Mouse (Mus musculus) layer of hippocampus, postnatal 36 days (tissue): ENCODE measurements around the gene Gm43720. TPM values are rescaled to one million over a fixed set of nuclear protein-coding genes. Genes with fewer than 3 reads are reported as not detected.

ENCODE experiments used
- DNase-seq, 2 experiments: peaks; one replicate each; pipeline ENCODE4 v3.0.0; 2022
- total RNA-seq, 2 experiments: library from RNA; stranded (reverse); gene quantifications; 2 replicates each; pipeline ENCODE4 v1.2.3; 2021

Gm43720 gene
- total RNA-seq: not detected

DNA sequence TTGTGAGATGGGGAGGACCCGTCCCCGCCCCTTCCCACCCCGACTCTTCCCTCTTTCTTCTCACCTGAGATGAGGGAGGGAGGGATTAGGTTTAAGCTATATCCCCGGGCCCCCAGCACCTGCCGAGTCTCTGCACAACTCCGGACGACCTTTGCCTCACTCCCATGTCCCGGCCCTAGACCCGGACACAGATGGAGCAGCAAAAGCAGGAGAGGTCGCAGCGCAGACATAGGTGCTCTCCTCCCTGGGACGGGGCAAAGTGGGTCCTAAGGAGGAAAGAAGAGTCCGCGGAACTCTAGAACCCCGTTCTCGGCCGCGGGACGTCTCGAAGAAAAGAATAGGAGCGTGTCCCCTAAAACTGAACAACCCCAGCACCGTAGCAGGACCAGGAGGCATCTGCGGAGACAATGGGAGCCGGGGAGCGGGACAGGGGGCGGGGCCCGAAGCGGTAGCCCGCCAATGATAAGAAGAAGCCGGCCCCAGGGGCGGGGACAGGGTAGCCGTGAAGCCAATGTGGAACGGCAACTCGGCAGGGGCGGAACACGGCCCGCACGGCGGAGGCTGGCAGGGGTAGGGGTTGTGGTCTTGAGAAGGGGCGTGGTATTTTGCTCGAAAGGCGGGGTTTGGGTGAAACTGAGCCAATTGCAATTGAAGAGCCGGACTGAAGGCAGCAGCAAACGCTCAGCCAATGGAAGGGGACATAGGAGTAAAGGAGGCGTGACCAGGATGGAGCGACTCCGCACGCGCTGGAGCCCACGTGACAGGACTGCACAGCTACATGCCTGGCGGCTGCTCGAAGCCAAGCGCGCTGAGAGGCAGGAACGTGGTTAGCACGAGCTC lies at the start of gene Gm43720, which contains the start of the genes Gpc2 and Stag3:
TSS of gene Gm43720 (minus strand) at position 374 of the 840 bp plus-strand sequence.
TSS of gene Gpc2 (minus strand) at position 421 of the 840 bp plus-strand sequence.
TSS of gene Stag3 (plus strand) at position 656 of the 840 bp plus-strand sequence.
- DNase-seq: peak; percentile 78 to 84

DNA sequence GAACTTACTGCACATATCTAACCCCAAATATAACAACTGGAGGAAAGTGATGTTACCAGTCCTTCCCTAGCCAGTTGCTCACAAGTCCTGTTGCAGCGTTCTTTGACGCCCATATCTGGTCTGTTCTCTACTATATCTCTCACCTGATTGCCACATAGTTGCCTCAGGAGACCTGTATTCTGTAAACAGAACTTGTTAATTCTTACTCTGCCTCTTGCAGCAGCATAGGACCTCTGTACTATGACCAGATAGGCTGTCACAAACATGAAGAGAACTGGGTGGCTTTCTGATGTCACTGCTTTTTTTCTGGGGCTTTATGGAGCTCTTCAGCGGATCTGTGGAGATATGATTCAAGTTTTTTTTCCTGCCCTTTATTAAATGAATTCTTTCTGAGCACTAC lies 33.0 kb upstream of the Gm43720 start:
- no peak for DNase-seq

DNA sequence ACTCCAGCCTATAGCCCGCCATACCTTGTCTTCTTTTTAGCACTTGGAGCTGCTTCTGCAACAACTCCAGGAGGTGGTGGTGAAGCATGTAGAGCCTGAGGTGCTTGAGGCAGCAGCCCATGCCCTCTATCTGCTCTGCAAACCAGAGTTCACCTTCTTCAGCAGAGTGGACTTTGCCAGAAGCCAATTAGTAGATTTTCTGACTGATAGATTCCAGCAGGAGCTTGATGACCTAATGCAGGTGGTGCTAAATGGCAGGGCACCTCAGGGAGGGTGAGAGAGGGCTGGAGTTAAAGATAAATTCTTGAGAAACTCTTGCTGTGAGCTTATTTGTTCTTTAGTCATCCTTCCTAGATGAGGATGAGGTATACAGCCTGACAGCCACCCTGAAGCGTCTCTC lies 19.9 kb upstream of the Gm43720 start:
- DNase-seq: no peak

DNA sequence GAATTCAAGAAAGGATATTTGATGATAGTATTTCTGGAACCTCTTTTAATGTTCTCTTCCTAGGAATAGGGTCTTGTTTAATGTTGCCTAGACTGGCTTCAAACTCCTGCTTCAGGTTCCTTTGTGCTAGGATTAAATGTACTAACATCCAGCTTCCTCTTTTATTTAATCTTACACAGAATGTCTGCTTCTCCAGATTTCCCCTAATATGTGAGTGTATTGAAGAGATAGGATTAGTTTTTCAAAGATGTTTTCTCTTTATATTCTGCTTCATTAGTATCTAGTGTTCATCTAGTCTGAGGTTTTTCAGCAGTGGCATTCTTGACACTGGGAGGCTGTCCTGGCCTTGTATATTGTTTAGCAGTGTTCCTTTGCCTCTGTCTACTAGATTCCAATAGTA lies 14.4 kb upstream of the Gm43720 start:
- no peak for DNase-seq

DNA sequence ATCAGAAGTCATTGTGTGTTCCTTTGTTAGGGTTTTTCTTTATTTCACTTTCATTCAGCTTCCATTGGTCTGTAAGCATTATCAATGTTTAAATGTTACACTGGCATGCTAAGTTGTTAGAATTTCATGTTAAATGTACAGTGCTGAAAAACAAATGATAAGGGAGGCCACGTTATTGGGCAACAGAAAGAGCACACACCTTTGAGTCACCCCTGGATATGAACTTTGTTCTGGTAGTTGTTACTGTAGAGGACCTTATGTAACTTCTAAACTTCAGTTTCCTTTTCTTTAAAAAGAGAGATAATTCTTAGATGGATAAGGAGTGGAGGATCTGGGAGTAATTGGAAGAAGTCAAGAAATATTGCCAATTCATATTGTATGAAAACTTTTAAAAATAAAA lies 11.9 kb upstream of the Gm43720 start:
- DNase-seq: no peak

DNA sequence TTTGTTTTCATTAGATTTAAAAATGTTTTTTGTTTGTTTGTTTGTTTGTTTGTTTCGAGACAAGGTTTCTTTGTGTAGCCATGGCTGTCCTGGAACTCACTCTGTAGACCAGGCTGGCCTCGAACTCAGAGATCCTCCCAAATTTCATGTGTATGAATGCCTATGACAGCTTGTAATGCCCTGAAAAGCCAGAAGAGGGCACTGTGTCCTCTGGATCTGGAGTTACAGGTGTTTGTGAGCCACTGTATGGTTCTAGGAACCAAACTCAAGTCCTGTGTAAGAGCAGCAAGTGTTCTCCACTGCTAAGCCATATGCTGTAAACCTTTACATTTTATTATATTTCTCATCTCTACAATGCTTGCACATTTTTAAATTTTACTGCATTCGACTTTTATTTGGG lies 8.1 kb upstream of the Gm43720 start:
- DNase-seq: no peak

DNA sequence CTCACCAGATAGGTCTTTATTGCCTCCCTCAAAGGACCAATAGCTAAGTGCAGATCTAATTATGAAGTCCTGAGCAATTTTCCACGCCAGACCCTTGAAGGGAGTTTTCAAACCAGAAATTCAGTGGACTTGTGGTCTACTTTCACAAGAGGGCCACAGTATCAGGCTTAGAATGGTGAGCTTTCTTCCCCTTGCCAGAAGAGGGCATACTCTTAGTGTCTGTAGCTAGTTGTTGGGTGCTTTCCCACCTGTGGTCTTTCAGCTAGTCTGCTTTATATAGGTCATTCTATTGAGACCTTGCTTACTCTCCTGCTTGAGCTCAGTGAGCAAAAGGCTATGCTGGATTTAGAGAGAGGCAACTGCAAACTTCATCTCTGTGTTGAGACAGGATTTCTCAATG lies 3.8 kb upstream of the Gm43720 start:
- DNase-seq: no peak

DNA sequence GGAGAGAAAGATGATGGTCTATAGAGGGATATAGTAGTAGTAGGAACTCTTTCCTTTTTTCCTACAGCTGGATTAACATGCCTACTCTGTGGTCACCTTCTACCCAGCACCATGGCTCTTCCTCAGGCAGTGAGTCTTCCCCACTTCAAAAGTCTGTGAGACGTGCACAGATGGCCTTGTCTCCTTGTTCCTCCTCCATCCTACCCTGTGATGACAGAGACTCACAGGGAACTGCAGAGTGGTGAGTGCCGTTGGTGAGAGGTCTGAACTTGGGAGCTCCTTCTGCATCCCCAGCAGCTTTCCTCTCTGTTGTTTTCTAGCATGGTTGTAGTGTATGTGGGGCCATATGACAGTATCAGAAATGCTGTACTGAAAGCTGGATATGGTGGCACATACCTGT lies 2.0 kb upstream of the Gm43720 start:
- no peak for DNase-seq

DNA sequence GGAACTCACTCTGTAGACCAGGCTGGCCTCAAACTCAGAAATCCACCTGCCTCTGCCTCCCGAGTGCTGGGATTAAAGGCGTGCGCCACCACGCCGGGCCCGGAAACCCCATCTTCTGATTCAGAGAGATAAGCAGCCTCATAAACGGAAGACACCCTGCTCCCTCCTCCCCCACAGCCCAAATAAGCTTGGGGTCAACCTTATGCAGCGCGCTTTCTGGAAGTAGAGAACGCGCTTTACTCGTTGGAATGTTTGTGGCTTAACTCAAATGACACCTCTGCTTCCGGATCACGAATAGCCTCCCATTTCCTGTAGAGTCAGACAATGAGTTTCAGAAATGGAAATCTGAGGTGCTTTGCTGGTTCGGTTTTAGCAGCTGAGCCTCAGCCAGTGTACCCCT lies 1.1 kb upstream of the Gm43720 start:
- no peak for DNase-seq

DNA sequence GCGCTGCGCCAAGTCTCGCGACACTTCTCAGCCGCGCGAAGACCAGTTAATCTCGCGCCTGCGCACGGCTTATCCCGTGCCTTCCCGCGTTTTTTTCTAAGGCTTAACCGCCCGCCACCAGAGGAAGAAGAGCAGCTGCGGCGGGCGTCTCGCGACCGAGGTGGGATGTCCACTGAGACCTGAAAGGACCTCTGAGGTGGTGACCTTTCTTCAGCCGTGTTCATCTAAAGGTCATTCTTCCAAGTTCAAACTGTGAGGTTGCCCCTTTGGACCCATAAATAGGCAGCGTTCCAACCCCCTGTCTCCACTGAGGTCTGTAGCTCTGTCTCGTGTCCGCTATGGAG lies 639 bp upstream of the Gm43720 start:
- no peak for DNase-seq

DNA sequence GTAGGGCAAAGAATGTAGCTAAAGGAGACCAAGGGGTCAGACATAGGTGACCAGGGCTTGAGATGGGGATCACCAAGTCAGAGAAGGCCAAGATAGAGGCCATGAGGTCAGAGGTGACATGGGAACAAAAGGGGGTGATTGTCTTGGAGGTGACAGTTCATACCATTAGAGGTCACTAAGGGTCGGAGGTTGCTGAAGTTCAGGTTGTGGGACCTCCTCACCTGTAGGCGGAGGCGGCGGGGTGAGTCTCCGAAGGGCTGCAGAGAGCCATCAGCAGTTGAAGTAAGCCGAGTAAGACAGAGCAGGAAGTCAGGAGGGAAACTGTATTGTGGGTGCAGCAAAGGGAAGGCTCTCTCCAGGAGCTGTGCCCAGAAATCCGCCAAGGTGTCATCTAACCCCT lies 1.8 kb downstream of the Gm43720 start:
- DNase-seq: no peak

DNA sequence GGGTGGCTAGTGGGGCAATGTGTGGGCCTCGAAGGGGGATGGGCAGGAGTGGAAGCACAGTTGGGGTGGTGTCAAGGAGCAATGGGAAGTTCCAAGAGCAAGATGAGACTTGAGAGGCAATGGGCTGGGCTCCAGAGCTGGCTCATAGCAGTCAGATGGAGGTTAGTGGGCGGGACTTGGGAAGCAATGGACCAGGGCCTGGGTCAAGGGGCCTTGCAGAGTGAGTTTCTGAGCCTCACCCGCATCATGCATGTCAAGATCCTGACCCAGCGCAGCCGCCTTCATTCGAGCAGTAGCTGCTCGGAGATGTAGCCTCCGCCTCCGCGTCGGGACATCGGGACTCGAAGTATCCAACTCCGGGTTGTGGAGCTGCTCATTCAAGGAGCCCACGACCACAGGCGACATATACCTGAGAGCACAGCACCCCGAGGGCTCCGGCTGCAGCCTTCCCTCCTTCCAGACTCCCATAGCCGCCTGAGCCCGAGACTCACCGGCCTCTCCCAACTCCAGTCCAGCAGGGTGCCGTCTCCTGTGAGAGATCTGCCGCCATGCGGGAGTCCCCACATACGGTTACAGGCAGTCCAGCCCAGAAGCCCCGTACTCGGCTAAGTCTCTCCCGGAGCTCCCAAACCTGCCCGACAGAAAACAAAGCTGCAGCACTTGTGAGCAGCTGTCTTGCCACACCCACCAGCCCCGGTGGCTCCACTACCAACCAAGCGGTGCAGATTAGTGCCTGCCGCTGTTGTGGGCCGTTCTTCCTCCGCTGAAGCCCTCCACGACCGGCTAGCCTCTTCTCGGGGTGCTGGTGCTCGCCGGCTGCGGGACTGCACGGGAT lies 4.3 kb downstream of the Gm43720 start:
- DNase-seq: no peak

DNA sequence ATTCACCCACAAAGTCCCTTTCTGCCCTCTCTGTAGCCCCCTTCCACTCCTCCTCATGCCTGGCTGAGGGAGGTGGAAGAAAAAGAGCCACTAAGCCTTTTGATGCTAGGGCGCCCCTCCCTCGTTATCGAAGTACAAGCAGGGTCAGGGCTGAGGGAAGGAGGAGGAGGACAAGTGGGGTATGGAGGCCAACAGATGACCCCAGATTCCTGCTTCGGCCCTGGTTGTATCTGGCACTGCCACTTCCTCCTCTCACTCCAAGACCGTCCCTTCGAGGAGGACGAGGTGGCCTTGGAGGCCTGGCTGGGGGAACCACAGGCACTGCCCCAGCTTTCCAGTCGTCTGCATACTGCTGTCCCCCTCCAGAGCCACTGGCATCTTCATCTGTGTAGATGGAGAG lies 5.6 kb downstream of the Gm43720 start:
- no peak for DNase-seq

DNA sequence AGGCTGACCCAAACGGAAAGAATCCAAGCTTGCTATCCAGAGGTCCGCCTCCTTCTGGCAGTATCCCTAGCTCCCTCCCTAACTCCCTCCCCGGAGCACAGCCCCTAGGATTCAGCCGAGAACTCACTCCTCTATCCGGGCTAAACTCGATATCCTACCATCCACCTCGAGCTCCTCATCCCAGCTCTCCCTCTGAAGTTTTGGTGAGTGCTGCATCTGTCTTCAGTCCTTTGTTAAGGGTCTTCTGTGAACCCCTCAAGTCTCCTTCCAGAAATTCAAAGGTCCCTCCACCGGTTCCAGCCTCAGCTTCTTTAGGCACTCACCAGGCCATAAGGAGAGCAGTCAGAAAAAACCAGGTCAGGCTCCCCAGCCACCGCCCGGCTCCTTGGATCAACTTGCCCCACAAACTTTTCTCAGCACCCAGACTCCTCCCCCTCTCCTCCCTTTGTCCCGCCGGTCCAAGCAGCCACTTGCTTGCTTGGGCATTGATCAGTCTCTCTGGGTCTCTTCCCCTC lies 7.3 kb downstream of the Gm43720 start, which contains the start of gene Gal3st4:
TSS of gene Gal3st4 (minus strand) at position 432 of the 515 bp plus-strand sequence.
- DNase-seq: no peak

DNA sequence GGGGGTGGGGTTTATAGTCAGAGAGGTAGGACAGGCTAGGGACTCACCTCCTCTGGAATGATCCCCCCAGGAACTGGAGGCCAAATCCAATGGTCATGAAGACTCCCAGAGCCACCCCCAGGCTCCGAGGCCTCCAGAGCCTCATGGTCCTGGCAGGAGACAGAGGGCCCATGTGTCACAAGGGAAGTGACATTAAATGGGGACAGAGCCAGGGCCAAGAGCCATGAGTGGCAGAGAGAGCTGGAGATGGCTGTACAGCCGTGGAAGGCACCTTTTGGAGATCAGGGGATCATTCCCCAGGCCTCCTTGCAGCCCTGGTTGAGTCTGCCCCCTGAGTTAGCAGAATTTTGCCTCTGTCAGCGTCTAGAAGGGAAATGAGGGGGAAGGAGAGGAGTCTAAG lies 8.5 kb downstream of the Gm43720 start:
- DNase-seq: no peak

DNA sequence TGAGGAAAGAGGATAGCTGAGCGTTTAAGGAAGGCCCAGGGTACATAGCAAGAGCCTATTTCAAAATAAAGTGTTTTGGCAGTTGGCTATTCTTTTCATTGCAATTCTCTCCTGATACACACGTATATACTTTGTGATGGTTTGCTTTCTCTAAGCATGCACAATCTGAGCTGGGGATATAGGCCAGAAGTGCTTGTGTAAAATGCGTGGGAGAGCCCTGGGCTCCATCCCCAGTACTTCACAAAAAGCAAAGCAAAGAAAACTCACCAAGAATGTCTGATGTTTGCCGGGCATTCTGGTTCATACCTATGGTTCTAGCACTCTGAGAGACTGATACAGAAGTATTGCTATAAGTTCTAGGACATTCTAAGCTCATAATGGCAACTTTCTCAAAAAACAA lies 10.8 kb downstream of the Gm43720 start:
- DNase-seq: no peak

DNA sequence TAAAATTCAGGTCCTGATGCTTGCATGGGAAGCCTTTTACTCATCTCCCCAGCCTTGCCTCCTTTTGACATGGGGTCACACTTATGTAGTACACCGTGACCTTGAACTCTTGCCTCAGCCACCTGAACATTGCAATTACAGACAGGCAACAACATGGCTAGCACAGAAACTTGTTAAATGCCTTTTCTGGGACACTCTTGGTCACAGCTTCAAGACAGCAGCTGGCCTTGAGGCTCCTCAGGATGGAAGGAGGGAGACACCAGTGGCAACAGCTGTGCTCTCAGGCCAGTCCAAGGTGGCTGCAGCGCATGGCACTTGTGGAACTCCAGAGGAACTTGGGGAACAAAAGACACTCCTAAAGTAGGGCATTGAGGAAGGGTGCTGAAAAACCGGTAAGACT lies 12.6 kb downstream of the Gm43720 start:
- DNase-seq: no peak

DNA sequence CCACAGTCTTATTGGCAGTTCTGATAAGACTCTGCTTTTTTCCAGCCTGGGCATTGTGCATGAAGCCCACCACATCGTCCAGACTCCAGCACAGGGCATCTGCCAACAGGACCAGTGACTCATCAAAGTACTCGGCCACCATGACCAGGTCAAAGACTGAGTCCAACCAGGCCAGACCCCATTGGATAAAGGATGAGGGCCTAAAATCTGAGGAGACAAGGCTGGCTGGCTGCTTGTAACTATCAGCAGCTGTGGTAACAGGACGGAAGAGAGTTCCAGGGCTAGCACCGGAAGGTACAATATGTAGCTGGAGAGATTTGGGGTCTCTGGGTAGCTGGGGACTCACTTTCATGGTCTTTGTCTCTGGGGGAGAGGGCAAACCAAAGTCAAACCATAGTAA lies 14.0 kb downstream of the Gm43720 start:
- DNase-seq: no peak

DNA sequence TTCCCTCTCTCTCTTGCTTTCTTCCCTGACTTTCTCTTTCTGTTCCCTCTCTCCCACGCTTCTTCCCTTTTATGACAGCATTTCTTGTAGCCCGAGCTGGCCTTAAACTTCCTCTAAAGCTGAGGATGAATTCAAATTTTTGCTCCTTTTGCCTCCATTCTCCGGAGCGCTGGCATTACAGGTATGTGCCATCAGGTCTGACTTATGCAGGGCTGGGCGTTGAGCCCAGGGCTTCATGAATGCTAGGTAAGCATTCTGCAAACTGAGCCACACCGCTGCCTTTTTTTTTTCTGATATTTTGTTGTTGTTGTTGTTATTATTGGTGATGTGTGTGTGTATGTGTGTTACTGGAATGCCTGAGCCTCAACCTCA lies 15.6 kb downstream of the Gm43720 start:
- DNase-seq: no peak

DNA sequence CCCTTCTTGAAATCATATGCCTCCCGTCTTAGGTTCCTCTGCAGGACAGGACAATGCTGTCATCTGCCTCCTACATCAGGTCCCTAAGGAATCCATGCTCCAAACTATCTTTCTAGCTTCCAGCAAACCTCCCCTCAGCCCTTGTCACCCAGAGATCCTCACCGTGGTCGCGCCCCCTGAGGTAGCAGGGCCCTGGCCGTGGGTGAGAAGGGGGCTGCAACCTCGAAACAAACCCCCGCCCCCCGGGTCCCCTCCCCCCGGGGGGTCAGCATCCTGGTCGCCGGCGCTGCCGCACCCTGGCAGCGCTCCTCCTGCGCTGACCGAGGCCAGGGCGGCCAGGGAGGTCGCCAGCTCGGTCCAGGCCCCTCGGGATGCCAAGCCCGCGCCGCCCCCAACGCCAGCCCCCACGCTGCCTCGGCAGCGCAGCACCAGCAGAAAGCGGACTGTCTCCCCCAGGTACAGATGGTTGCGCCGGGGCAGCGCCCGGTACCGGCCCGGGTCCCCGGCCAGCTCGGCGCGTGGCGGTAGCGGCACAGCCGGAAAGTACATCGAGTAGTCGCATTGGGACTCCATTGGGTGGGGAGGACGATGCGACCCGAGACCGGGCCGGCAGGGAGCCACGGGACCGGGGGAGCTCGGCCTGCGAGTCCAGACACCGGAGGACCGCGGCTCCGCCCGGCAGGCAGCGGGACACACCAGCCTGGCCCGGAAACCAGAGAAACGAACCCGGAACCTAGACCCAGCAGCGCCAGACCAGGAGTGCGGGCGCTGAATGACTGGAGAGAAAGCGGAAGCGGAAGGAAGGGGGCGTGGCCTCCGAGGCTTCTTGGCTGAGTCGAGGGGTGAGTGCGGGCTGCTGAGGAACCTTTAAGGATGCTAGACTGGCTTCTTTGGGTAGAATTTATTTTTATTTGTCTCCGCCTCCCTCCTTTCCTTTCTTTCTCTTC lies 16.2 kb downstream of the Gm43720 start, which contains the start of gene BC037034:
TSS of gene BC037034 (minus strand) at position 774 of the 947 bp plus-strand sequence.
- DNase-seq: peak; percentile 87 to 90

DNA sequence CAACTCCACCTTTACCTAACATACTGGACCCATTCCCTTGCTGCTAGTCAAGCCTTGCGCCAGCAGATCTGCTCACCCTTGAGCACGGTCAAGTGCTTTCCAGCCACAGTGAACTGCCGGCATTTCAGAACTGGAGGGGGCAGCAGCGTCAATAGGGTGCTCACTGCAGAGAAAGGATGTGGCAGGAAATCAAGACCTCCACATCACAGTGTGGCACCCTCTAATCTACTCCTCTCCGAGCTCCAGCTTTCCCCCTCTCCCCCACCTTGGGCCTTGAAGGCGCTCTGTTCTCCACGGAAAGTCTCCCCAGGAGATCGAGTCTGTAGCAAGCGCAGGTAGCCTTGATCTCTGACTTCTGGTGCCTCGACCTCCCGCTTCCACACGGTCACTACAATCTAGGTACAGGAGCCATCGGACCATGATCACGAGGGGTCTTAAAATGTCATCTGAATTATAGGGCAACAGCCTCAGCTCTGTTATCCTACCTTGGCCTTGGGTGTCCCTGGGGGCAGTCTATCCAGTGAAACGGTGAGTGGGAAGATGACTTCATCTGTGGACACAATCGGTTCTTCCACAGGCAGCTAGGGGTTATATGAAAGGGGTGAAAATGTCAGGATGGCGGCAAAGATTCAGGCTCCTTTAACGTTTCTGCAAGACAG lies 17.0 kb downstream of the Gm43720 start:
- no peak for DNase-seq

DNA sequence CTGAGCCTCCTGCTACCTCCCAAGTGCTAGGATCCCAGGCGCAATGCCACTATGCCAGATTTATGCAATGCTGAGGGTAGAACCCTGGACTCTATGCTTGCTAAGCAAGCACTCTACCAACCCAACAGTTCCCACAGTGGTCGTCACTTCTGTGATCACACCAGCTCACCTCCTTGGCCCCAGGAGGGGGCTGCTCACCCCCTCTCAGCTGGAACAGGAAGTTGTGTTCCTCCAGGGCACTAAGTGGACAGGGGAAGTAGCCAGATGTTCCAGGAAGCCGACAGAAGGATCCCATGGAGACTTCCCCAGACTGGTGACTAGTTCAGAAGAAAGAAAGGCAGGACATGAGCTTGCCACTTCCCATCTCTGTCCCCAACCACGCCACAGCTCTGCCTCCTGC lies 17.8 kb downstream of the Gm43720 start:
- no peak for DNase-seq
